Mouse (Mus musculus) Muller cell, postnatal 12 days (primary cell): Measurements from ENCODE around the gene Hacd3.
A peak's percentile ranks its signal among the peaks of the same experiment; 100 is the strongest.
"Not testable (repeated sequence)": the region's sequence is repeated elsewhere in the genome, so short reads cannot be mapped to it uniquely, and the experiment has no call there.

Experiments used
- DNase-seq: peaks from one replicate; pipeline ENCODE4 v3.0.0-alpha.2; 2015; ENCODE audit errors: inconsistent ontology term

Gene Hacd3

DNA sequence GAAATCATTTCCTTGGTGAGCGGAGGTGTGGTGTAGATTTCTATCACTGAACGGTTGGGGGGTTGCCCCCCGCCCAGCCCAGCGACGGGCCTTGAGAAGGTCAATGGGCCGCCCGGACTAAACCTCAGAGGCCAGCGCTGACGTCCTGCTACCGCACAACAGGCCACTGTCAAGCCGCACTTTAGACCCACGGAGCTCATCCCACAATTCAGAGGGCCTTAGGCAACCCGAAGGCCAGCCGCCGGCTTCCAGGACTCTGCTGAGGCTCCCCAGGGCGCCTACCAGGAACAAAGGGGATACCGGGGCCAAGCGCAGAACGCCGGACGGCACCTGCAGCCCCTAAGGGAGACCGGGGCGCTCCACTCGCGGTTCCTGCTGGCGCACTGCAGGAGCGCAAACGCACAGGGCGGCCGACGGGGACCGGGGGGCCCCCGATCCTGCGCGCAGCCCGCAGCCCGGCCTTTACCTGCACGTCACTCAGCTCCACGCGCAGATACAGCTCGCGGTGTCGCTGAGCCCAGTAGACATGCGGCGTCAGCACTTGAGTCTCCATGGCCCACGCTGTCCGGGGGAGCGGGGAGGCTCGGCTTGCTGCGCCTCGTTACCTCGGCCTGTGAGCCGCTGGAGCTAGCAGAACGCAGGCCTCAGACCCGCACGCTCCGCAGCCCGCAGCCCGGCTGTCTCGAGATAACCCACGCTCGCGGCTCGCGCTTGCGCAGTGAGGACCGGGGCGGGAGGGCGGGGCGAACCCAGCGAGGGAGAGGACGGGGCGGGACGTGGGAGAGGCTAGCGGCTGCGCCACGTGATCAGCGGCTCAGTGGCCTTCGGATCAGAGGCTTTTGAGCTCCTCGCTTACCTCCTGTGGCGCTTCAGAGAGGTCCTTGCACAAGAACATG, at the start of gene Hacd3:
Gene Hacd3 (minus strand): TSS at position 703 of the 896 bp plus-strand sequence.
- DNase-seq = peak; percentile 95

DNA sequence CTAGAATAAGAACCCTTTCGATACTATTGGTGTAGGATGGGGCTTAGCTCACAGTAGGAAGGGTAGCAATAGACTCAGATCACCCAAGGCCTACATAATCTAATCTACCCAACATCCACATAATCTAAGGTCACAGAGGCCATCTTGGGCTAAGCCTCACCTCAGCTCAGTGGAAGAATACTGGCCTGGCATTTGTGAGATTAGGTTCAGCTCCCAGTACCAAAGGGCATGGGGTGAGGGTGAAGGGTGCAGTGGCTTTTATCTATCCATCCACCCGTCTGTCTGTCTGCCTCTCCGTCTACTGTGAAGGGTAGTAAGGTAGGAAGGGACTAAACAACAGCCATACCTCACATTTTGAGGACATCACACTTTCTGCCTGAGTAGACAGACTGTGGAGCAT, 49.1 kb upstream of the Hacd3 start:
- DNase-seq = no peak

DNA sequence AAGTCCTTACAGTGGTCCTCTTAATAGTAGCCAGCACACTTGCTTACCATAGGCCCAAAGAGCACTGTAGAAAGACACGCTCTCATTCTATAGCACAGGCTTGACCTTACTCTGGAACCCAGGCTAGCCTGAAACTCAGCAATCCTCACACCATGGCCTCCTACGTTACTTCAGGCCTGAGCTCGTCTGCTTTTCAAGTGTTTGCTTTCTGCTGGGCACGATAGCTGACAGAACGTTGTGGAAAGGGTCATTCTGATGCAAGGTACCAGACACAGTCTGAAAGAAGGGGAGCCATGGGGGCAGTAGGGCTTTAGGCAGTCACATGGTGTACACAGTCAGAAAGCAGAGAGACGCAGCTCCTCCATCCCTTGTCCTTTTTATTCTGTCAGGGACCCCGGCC, 42.8 kb upstream of the Hacd3 start:
- DNase-seq = no peak

DNA sequence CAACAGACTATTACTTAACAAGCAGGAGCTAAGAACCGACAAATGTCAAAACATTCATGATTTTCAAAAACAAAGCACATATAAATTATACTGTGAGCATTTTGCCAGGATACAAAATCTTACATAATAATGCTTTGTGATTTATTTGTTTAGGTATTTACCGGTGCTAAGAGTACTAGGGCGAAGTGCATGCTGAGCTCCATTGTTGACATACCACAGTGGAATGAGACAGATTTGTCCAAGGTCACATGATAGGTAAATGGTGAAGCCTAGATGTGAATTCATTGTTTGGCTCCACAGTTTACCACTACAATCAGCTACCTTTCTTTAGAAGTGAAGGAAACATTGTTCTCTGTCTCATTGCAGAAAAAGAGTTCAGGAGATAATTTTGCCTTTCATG, 29.5 kb upstream of the Hacd3 start:
- no peak for DNase-seq

DNA sequence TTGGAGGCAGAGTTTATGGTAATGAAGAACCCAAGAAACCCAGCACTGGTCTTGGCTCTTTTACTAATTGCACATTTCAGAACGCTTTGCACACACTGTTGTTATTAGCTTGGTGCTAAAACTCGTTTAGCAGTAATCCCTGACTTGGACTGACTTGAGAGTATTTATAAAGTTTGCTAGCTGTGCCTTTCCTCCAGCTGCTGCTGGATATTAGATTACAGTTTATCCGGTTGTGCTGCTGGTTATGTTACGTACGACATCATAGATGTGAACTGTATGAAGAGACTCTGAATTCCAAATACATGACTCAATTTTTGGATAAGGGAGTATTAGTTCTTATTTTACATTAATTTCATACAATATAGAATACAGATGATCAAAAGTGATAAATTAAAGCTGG, 27.9 kb upstream of the Hacd3 start:
- DNase-seq = no peak

DNA sequence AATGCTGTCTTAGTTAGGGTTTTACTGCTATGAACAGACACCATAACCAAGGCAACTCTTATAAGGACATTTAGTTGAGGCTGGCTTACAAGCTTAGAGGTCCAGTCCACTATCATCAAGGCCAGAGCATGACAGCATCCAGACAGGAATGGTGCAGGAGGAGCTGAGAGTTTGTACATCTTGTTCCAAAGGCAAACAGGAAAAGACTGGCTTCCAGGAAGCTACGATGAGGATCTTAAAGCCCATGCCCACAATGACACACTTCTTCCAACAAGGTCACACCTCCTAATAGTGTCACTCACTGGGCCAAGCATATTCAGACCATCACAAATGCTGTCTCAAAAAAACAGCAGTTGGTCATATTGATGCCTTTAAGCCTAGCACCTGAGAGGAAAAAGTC, 25.5 kb upstream of the Hacd3 start:
- DNase-seq = no peak

DNA sequence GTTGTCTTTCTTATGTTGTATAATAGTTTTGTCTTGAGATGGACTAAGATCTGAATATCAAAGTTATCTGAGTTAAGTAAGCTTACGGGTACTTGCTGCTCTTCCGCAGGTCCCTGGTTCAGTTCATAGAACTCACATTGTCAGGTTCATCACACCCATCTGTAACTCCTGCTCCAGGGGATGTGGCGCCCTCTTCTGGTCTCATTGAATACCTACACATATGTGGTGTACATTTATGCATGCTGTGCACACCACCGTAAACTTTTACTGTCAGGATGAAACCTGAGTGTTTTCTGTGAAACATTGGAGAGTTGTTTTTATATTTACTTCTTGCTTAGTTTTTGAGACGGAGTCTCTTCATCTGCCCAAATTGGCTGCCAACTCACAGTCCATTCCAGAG, 19.9 kb upstream of the Hacd3 start:
- no peak for DNase-seq

DNA sequence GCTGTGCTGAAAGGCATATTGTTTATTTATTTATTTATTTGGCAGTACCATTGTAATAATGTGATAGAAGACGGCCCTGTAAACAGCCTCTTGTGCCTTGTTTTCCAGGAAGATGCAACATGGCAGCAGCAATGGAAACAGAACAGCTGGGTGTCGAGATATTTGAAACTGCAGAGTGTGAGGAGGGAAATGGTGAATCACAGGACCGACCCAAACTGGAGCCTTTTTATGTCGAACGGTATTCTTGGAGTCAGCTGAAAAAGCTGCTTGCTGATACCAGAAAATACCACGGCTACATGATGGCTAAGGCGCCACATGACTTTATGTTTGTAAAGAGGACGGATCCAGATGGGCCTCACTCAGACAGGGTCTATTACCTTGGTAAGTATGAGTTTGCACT, 15.4 kb upstream of the Hacd3 start:
- no peak for DNase-seq

DNA sequence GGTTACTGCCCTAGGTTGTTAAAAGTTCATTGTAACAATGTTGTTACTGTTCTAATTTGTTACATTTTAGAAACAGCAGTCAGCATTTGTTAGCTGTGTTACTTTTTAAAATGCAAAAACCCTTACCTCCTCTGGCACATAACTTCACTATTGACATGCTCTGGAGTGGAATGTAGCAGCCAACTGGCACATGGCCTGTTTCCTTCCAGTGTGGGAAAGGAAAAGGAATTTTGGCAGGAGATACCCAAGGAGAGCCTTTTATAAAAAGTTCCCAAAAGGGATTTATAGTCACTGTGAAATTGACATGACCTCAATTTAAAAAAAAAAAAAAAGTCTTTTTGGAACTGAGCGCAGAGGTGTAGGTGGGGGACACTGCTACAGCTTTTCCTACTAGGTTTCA, 15.0 kb upstream of the Hacd3 start:
- DNase-seq = peak; percentile 69

DNA sequence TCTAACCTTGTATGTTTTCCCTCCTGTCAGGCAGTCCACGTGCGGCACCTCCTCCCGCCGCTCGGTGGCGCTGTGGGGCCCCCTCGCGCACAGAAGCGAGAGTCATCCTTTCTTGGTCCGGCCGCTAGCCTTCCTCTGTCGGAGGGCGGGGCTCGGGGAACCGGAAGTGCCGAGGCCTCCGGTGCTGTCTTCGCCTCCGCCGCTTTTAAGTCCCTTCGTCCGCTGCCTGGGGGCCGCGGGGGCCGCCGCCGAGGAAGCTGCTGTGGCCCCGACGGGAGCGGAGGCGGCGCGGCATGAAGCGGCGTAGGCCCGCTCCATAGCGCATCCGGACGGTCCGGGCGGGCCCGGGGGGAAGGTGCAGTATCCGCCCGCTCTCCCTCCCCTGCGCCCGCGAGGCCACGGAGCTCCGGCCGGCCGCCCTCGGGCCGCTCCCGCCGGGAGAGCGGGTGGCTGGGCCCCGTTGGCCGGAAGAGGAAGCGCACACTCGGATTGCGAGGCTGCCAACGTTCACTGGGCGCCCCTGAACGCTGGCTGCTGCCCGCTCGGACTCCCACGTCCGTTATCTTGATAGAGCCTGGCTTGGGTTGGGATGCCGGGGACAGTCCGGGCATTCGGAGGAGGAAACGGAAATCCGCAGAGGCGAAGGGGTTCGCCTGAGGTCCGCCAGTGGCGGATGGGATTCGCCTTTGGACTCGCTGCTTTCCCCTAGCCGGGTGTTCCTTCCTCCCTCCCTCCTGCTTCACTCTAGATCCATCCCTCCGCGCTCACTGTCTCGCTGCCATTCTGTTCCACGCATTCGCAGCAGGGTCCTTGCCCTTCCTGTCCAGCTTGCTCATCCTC, 11.0 kb upstream of the Hacd3 start, which contains the start of gene Dpp8:
Gene Dpp8 (plus strand): TSS at position 146 of the 840 bp plus-strand sequence.
- DNase-seq = peak; percentile 97

DNA sequence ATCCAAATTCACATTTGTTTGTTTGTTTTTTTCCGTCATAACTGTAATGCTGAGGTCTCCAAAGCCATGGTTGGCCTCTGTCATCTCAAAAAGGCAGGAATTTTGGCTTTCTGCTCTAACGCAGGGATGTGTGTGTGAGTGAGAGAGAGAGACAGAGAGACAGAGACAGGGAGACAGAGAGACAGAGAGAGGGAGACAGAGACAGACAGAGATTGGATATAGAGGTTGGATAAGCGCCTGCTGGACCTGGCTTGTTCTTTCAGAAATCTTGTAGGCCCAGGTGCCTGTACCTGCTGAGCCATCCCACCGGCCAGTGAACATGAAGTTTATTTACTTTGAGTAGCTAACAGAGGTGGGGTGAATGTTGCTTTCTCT, 10.4 kb upstream of the Hacd3 start:
- no peak for DNase-seq

DNA sequence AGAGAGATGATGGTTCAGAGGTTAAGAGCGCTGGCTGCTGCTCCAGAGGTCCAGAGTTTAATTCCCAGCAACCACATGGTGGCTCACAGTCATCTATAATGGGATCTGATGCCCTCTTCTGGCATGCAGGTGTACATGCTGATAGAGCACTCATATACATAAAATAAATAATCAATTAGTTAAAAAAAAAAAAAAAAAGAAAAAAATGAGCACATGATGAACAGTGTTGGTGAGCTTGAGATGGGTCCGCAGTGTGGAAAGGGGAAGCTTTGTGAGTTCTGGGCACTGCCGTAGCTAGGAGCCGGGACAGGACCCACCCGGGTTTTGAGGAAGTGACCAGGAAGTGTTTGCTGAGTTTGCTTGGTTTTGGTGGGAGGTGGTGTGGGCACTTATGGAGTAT, 9.9 kb upstream of the Hacd3 start:
- not testable (repeated sequence) for DNase-seq

DNA sequence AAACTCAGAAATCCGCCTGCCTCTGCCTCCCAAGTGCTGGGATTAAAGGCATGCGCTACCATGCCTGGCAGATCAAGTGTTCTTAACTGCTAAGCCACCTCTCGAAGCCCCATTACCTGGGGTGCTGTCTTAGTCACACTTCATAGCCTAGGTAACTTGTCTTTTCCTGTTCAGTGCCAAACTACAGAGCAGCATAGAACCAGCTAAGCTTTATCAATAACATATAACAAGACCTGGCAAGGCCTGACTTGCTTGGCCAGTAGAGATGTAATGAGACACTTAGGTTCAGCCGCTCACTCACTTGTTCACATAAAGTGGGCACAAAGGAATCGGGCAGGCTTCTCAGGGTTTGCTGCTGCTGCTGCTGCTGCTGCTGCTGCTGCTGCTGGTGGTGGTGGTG, 6.8 kb upstream of the Hacd3 start:
- DNase-seq = no peak

DNA sequence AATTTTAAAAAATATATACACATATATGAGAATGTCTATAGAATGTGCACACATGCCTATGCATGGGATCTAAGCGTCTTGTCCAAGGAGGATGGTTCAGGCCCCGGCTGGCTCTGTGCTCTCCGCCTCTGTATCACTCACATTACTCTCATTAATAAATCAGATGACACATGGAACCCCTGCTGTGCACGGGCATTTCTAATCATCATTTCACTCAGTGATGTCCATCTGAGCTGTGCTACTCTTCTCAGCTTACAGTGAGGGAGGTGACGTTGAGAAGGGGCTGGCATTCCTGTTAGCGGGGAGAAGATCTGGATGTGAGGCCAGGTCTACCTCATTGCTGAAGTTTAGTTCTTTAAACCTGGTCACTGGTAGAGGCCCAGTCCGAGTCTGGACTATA, 5.7 kb upstream of the Hacd3 start:
- no peak for DNase-seq

DNA sequence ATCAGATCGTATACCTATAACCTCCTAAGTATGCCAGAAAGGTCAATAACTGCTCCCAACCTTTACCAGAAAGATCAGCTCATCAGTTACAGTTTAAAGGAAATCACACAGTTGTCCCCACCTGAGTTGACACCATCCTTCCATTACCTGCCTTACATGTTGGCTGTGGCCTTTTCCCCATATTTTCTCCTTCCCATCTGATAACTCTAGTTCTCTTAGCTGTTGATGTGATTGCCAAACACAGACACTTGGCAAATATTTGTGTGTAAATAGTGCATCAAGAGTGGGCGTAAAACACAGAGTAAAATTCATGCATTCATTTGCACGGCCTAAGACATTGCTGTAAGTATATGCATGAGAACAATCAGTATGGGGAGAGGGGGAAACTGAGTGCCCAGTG, 2.0 kb upstream of the Hacd3 start:
- DNase-seq = no peak

DNA sequence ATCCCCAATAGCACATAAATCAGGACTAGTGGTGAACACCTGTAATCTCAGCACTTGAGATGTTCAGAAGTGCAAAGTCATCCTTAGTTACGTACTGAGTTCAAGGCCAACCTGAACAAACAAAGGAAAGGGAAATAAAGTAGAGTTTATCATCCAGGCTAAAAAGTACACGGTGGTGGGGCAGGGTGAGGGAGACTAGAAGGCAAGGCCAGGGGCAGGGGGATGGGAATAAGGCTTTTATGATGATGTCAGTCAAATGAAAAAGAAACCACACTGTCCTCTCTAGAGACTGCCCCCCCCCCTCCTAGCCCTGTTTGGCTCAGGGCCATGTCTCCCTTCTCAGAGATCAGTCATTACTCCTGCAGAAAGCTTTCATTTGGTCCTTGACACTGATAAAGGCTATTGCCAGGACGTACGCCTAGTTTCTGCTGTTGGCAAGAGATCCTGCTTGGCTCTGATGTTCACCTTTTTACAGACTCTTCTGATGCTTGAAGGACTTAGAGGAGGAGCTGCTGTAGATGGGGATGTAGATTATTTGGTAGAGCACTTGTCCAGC, 1.2 kb upstream of the Hacd3 start:
- DNase-seq = no peak

DNA sequence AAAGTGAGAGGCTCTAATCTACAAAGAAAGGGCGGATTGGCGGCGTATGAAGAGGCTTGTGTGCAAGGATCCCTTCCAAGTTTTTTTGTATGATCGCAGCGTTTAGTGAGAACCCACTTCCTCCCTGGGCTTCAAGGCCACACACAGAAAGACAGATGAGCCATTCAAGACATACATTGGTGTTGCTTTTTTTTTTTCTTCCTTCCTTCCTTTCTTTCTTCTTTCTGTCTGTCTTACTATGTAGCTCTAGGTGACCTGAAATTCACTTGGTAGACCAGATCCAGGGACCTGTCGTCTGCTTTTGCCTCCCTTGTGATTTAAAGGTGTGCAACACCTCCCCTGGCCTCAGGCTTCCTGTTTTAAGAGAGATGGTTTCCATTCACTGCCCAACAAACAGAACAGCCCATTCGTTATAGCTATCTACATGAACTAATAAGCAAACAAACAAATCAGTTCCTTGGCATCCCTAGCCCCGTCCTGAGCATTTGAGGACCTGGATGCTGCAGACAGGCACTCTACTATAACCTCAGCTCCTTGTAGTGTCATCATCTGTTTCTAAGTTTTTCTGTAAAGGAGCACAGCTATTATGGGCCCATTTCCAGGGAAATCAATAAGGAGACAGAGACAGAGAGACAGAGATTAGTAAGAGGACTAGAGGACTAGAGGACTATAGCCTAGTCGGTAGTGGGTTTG, 540 bp upstream of the Hacd3 start:
- DNase-seq = no peak

DNA sequence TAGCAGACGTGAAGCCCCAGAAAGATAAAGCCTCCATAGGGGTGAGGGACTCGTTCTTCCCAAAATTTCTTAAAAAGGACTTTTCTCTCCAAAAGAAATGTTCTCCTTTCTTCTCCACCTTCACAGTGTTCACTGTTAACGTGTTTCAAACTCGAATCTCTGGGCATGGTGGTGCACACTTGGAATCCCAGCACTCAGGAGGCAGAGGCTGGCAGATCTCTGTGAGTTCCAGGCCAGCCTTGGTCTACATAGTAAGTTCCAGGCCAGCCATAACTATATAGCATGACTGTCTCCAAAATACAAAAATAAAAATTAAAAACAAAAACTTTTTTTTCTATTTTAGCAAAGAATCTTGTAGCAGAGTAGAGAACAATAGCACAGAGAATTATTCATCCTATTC, 1.4 kb downstream of the Hacd3 start:
- DNase-seq = no peak

DNA sequence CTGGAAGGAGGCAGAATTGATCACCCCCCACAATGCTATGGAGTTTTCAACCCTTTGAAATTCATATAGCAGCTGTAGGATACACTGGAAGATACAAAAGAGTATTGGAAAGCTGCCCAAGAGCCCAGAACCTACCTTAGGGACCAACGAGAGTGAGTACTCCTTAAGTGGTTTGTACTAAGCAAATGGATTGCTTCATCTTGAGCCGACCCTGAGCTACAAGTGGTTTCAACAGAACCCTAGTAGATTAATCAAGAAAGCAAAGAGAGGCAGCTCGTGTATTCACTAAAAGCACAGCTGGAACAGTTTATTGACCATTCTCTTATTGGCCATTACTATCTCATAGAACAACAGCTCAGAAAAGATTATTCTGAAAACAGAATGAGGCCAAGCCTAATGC, 2.3 kb downstream of the Hacd3 start:
- DNase-seq = no peak

DNA sequence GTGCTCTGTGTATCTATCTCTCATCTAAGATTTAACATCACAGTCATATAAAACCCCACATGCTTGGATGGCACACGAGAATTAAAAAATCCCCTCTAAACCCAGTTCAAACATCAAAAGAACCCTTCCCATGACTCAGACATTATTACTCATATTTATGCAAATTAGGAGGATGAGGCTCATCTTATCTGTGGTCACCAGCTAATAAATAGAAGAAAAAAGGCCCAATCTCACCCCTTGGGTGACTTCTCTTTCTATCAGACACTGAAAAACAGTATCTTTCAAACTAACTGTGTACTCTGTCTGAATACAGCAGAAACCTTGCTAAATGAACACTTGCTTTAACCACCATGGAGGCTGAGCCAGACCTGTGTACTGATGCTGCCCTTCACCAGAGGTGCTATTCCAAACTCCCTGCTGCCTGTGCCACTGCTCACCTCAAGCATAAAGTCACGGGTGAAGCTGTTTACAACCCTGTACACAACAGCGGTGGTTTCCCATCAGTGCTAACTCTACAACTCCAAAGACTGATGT, 2.8 kb downstream of the Hacd3 start:
- DNase-seq = peak; percentile 57

DNA sequence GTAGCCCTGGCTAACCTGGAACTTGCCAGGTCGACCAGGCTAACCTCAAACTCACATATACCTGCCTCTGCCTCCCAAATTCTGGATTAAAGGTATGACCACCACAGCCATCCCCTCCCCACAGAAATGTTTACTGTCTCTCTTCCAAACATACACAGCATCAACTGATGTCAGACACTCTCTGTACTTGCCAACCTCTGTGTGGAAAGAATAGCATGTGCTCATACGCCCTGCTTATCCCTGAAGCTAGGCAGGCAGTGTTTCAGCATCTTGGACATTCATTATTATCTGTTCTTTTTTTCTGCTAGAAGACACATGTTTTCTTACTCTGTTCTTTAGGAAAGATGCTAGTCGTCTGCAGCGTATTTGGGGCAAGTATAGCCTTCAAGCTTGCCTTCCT, 3.6 kb downstream of the Hacd3 start:
- DNase-seq = no peak
